Comparison of ENCODE assay signal across 16 mouse cellular contexts in genomic region chr12:54209182-54209563, GRCm38 (mm10). TPM values are rescaled to one million over a fixed set of nuclear protein-coding genes. Genes with fewer than 3 reads are reported as not detected.
DNase-seq lines count a peak whose midpoint lies in the region; ATAC-seq and TF ChIP-seq lines count a peak whose summit lies in the region.
"Had no signal": no experiment of that assay in that cellular context is flagged by ENCODE, and none has a peak within 500 bp of the region (broad histone marks: within the 10 kb centered on the region; RNA-seq: fewer than 3 reads in every experiment).

No protein-coding gene starts in this region.

- H3K27me3 ChIP-seq in lung, embryonic 16.5 days (ENCODE audit: control insufficient read depth, insufficient read depth, low read depth, low read length) = no peaks in the 10 kb centered on the region
- peaks cover 1% of the 10 kb centered on the region; the same call in 1 of the 2 replicates for H3K27me3 ChIP-seq in kidney, embryonic 16.5 days (ENCODE audit: insufficient read depth, low read length)
- H3K27me3 ChIP-seq in myocyte (ENCODE audit: control insufficient read depth, insufficient read depth, insufficient read length) = no peaks in the 10 kb centered on the region

- H3K4me1 ChIP-seq in lung, embryonic 16.5 days (replicated peaks; ENCODE audit: control insufficient read depth, insufficient read depth, low read length) = peaks cover 5% of the 10 kb centered on the region; the same call in 1 of the 2 replicates
- peaks cover 28% of the 10 kb centered on the region for H3K4me1 ChIP-seq in kidney, embryonic 16.5 days (ENCODE audit: insufficient read depth, low read length)

- ATAC-seq in lung, embryonic 16.5 days (ENCODE audit: low read depth) = peak; percentile 41
- ATAC-seq in kidney, embryonic 16.5 days (ENCODE audit: low FRiP score, low TSS enrichment) = peak; percentile 64; the same call in 1 of the 2 replicates
- no peak for ATAC-seq in CD4-positive, CD25-positive, alpha-beta regulatory T cell, adult 4 months
- ATAC-seq: midbrain, embryonic 16.5 days had no signal

- no peak overlapping the region for H3K4me3 ChIP-seq in lung, embryonic 16.5 days (ENCODE audit: low read length)
- H3K4me3 ChIP-seq in kidney, embryonic 16.5 days (ENCODE audit: low read length) = no peak overlapping the region
- no peak overlapping the region for H3K4me3 ChIP-seq in myocyte
- H3K4me3 ChIP-seq: embryonic facial prominence, embryonic 13.5 days; forebrain, embryonic 10.5 days; heart, embryonic 13.5 days had no signal

- 30% methylated on average over 6 of the region's 6 CpGs for WGBS in lung, embryonic 16.5 days
- 10% methylated on average over 6 of the region's 6 CpGs for WGBS in kidney, embryonic 16.5 days

- H3K9me3 ChIP-seq in lung, embryonic 16.5 days (ENCODE audit: control insufficient read depth, low read length) = peaks cover 2% of the 10 kb centered on the region; the same call in 1 of the 2 replicates
- no peaks in the 10 kb centered on the region for H3K9me3 ChIP-seq in kidney, embryonic 16.5 days (ENCODE audit: low read length)
- H3K9me3 ChIP-seq: embryonic facial prominence, embryonic 13.5 days; heart, embryonic 13.5 days had no signal

- no peak overlapping the region for H3ac ChIP-seq in myocyte (ENCODE audit: control insufficient read depth, insufficient read length)

- no peak for TF ChIP-seq POLR2A in myocyte (IDR thresholded peaks at IDR 0.05; ENCODE audit: insufficient read length, low read depth)

- no peak for DNase-seq in lung, postnatal 14 days
- peak; percentile 68 for DNase-seq in kidney, adult 11 months
- no peak for DNase-seq in gastrocnemius, postnatal 4 days (ENCODE audit: low spot score in 2 of 2)
- DNase-seq: cerebellum, postnatal 36 days; gastrocnemius, postnatal 14 days; heart, postnatal 4 days; left cerebral cortex, postnatal 4 days had no signal

- H3K79me2 ChIP-seq in myocyte (ENCODE audit: control insufficient read depth, insufficient read depth) = no peaks in the 10 kb centered on the region

- H3K4me2 ChIP-seq in lung, embryonic 16.5 days (ENCODE audit: low read depth, low read length) = no peak overlapping the region
- no peak overlapping the region for H3K4me2 ChIP-seq in kidney, embryonic 16.5 days (replicated peaks; ENCODE audit: low read depth, low read length)
- H3K4me2 ChIP-seq in myocyte (ENCODE audit: low read depth) = peak overlapping the region; percentile 28
- H3K4me2 ChIP-seq: embryonic facial prominence, embryonic 13.5 days; heart, embryonic 13.5 days; liver, embryonic 11.5 days had no signal

- H3K27ac ChIP-seq in lung, embryonic 16.5 days (ENCODE audit: low read length) = peak overlapping the region; percentile 60
- peak overlapping the region; percentile 75; the same call in 1 of the 2 replicates for H3K27ac ChIP-seq in kidney, embryonic 16.5 days (ENCODE audit: low read length)
- H3K27ac ChIP-seq: embryonic facial prominence, embryonic 13.5 days; forebrain, embryonic 10.5 days; heart, embryonic 13.5 days had no signal

- H3K36me3 ChIP-seq in lung, embryonic 16.5 days (ENCODE audit: control insufficient read depth, insufficient read depth, low read length) = no peaks in the 10 kb centered on the region
- H3K36me3 ChIP-seq in kidney, embryonic 16.5 days (ENCODE audit: insufficient read depth, low read length) = no peaks in the 10 kb centered on the region
- H3K36me3 ChIP-seq in myocyte (ENCODE audit: control insufficient read depth, insufficient read depth) = no peaks in the 10 kb centered on the region
- H3K36me3 ChIP-seq: embryonic facial prominence, embryonic 13.5 days; forebrain, embryonic 10.5 days; heart, embryonic 13.5 days had no signal

- H3K9ac ChIP-seq in lung, embryonic 16.5 days (ENCODE audit: low read length) = no peak overlapping the region
- H3K9ac ChIP-seq in kidney, embryonic 16.5 days (replicated peaks; ENCODE audit: low read length) = no peak overlapping the region
- H3K9ac ChIP-seq: embryonic facial prominence, embryonic 13.5 days; heart, embryonic 13.5 days had no signal

TF ChIP-seq in myocyte, 11 proteins besides CTCF, POLR2A, EP300 and RAD21:
- TF ChIP-seq USF1 (IDR thresholded peaks at IDR 0.05; ENCODE audit: low read depth) (no peak), TCF12 (IDR thresholded peaks at IDR 0.05; ENCODE audit: insufficient read depth, poor library complexity, severe bottlenecking) (no peak), SRF (IDR thresholded peaks at IDR 0.05; ENCODE audit: control insufficient read depth, insufficient read length, low read depth) (no peak), E2F4 (IDR thresholded peaks at IDR 0.05; ENCODE audit: insufficient read depth) (no peak), CEBPB (IDR thresholded peaks at IDR 0.05; ENCODE audit: insufficient read depth, poor library complexity, severe bottlenecking) (no peak), MAX (IDR thresholded peaks at IDR 0.05; ENCODE audit: low read depth) (no peak), MYOG (IDR thresholded peaks at IDR 0.05; ENCODE audit: control insufficient read depth in 1 of 3, insufficient read depth in 1 of 3, insufficient read length in 2 of 3, low read depth in 2 of 3) (no peak), MYOD1 (IDR thresholded peaks at IDR 0.05; ENCODE audit: control insufficient read depth in 1 of 3, insufficient read length in 2 of 3, low read depth in 2 of 3) (no peak), REST (IDR thresholded peaks at IDR 0.05; ENCODE audit: insufficient read depth, insufficient read length) (no peak), POLR2AphosphoS2 (IDR thresholded peaks at IDR 0.05; ENCODE audit: insufficient read length, low read depth) (no peak), TCF3 (IDR thresholded peaks at IDR 0.05; ENCODE audit: insufficient read length, low read depth) (no peak)
TF ChIP-seq in myocyte: peak in this region for 0.

RNA-seq across cellular contexts. Expression of gene Egln3, which starts 5.5 kb away (rescaled TPM):
- polyA plus RNA-seq in lung, embryonic 16.5 days (2015; fragmentation: Nextera tagmentation; extraction: Ambion mirVana) = 23.0 and 27.2 TPM in 2 replicates
- polyA plus RNA-seq in kidney, embryonic 16.5 days (2015; fragmentation: Nextera tagmentation; extraction: Ambion mirVana) = 15.4 and 15.5 TPM in 2 replicates
- 130 TPM for polyA plus RNA-seq in myocyte (2012; fragmentation: generic; extraction: Trizol)
- 10 to 100 TPM; 22.0 to 22.9 TPM for total RNA-seq in gastrocnemius, postnatal 4 days (2021)
- polyA plus RNA-seq in CD4-positive, CD25-positive, alpha-beta regulatory T cell, adult 4 months (2017; shearing (Covaris generic)) = 1 to 10 TPM; 1.7 TPM
